Mouse (Mus musculus): ENCODE measurements around the gene Pramef17. TPM values are rescaled to one million over a fixed set of nuclear protein-coding genes. Genes with fewer than 3 reads are reported as not detected.
"Not testable (repeated sequence)": the region's sequence is repeated elsewhere in the genome, so short reads cannot be mapped to it uniquely, and the experiment has no call there.

The Pramef17 gene
- total and polyA plus RNA-seq, 3 experiments: not detected

DNA sequence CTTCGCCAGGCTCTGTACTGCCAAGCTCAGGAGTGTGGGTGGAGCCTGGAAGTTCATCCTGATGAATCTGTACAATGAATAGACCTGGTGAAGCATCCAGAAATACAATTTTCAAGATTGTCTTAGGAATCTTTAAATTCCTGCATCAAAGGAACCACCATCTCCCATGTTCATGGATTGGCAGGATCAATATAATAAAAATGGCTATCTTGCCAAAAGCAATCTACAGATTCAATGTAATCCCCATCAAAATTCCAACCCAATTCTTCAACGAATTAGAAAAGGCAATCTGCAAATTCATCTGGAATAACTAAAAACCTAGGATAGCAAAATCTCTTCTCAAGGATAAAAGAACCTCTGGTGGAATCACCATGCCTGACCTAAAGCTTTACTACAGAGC is 27.3 kb downstream of the Pramef17 start, which contains the start of gene Gm13101:
Gene Gm13101 (minus strand): TSS at position 101 of the 400 bp plus-strand sequence.
- H3K9me3 ChIP-seq (replicated peaks; ENCODE audit: low read length); DNase-seq (ENCODE audit: extremely low read depth); H3K9ac ChIP-seq (ENCODE audit: insufficient read depth, low read depth); H3K79me2 ChIP-seq (replicated peaks; ENCODE audit: control insufficient read depth, extremely low read depth, insufficient read depth, poor library complexity, severe bottlenecking); H3K4me3 ChIP-seq (replicated peaks in 1 of 3; ENCODE audit: low read depth in 2 of 3, low read length in 2 of 3, poor library complexity in 1 of 3); H3K4me1 ChIP-seq (ENCODE audit: control insufficient read depth in 1 of 2, insufficient read depth in 2 of 2); H3K36me3 ChIP-seq (replicated peaks in 1 of 2; ENCODE audit: control insufficient read depth in 1 of 2, insufficient read depth in 1 of 2, low read length in 1 of 2); dilution Hi-C loops (cut with MboI; ENCODE audit: extremely low pct_ligation_motif_present, extremely low pct_unique_long_range_greater_than_20kb, low sequenced_read_pairs); H3K4me2 ChIP-seq (ENCODE audit: insufficient read depth, low read depth, poor library complexity, severe bottlenecking); H3K27ac ChIP-seq (ENCODE audit: insufficient read depth, low read depth); H3K27me3 ChIP-seq (replicated peaks); in situ Hi-C loops (cut with MboI; ENCODE audit: low pct_ligation_motif_present, low pct_unique_long_range_greater_than_20kb, low sequenced_read_pairs): not testable (repeated sequence)

DNA sequence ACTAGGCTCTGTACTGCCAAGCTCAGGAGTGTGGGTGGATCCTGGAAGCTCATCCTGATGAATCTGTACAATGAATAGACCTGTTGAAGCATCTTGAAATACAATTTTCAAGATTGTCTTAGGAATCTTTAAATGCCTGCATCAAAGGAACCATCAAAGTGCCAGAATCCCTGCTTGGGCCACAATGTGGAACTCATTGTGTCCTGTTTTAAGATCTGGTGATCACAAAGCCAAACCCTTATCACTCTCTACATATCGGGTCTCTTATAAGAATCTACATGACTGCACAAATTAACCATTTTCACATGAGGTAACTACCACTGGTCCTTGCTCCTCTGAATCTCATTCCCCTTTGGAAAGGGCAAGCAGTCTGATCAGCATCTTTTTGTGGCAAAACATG is 43.3 kb downstream of the Pramef17 start, which contains the start of gene Pramef25:
Gene Pramef25 (minus strand): TSS at position 101 of the 400 bp plus-strand sequence.
- H3K36me3 ChIP-seq (replicated peaks in 1 of 2; ENCODE audit: control insufficient read depth in 1 of 2, insufficient read depth in 1 of 2, low read length in 1 of 2); H3K4me2 ChIP-seq (ENCODE audit: insufficient read depth, low read depth, poor library complexity, severe bottlenecking); H3K9me3 ChIP-seq (replicated peaks; ENCODE audit: low read length); dilution Hi-C loops (cut with MboI; ENCODE audit: extremely low pct_ligation_motif_present, extremely low pct_unique_long_range_greater_than_20kb, low sequenced_read_pairs); H3K27ac ChIP-seq (ENCODE audit: insufficient read depth, low read depth); in situ Hi-C loops (cut with MboI; ENCODE audit: low pct_ligation_motif_present, low pct_unique_long_range_greater_than_20kb, low sequenced_read_pairs); H3K9ac ChIP-seq (ENCODE audit: insufficient read depth, low read depth); H3K4me3 ChIP-seq (replicated peaks in 1 of 3; ENCODE audit: low read depth in 2 of 3, low read length in 2 of 3, poor library complexity in 1 of 3); H3K4me1 ChIP-seq (ENCODE audit: control insufficient read depth in 1 of 2, insufficient read depth in 2 of 2); H3K79me2 ChIP-seq (replicated peaks; ENCODE audit: control insufficient read depth, extremely low read depth, insufficient read depth, poor library complexity, severe bottlenecking); H3K27me3 ChIP-seq (replicated peaks); DNase-seq (ENCODE audit: extremely low read depth): not testable (repeated sequence)

Other genes with a start within 250 kb of the Pramef17 start
- not detected in 2 replicates for gene Gm13023, start 205.0 kb downstream of the Pramef17 start, total RNA-seq (2012; rRNA removed)
- not detected in 2 replicates for gene Gm13023, start 205.0 kb downstream of the Pramef17 start, total RNA-seq (2014; rRNA removed)
- gene Gm13023, start 205.0 kb downstream of the Pramef17 start, polyA plus RNA-seq (2012; ENCODE audit: insufficient read length, low read depth): not detected in 2 replicates
- not detected in 2 replicates for gene Gm13084, start 178.3 kb downstream of the Pramef17 start, total RNA-seq (2012; rRNA removed)
- gene Gm13084, start 178.3 kb downstream of the Pramef17 start, total RNA-seq (2014; rRNA removed): not detected in 2 replicates
- gene Gm13084, start 178.3 kb downstream of the Pramef17 start, polyA plus RNA-seq (2012; ENCODE audit: insufficient read length, low read depth): not detected in 2 replicates
- gene Gm13103, start 147.9 kb downstream of the Pramef17 start, total RNA-seq (2012; rRNA removed): not detected in 2 replicates
- not detected in 2 replicates for gene Gm13103, start 147.9 kb downstream of the Pramef17 start, total RNA-seq (2014; rRNA removed)
- gene Gm13103, start 147.9 kb downstream of the Pramef17 start, polyA plus RNA-seq (2012; ENCODE audit: insufficient read length, low read depth): not detected in 2 replicates
- not detected in 2 replicates for gene Pramef6, start 94.0 kb downstream of the Pramef17 start, total RNA-seq (2012; rRNA removed)
- not detected in 2 replicates for gene Pramef6, start 94.0 kb downstream of the Pramef17 start, total RNA-seq (2014; rRNA removed)
- gene Pramef6, start 94.0 kb downstream of the Pramef17 start, polyA plus RNA-seq (2012; ENCODE audit: insufficient read length, low read depth): not detected in 2 replicates
- 0.08 TPM in 1 of 2 replicates, not detected in the other for gene Pramef25, start 43.4 kb downstream of the Pramef17 start, total RNA-seq (2012; rRNA removed)
- not detected in 2 replicates for gene Pramef25, start 43.4 kb downstream of the Pramef17 start, total RNA-seq (2014; rRNA removed)
- not detected in 2 replicates for gene Pramef25, start 43.4 kb downstream of the Pramef17 start, polyA plus RNA-seq (2012; ENCODE audit: insufficient read length, low read depth)
- gene Gm13101, start 27.4 kb downstream of the Pramef17 start, total RNA-seq (2012; rRNA removed): not detected in 2 replicates
- gene Gm13101, start 27.4 kb downstream of the Pramef17 start, total RNA-seq (2014; rRNA removed): not detected in 2 replicates
- gene Gm13101, start 27.4 kb downstream of the Pramef17 start, polyA plus RNA-seq (2012; ENCODE audit: insufficient read length, low read depth): not detected in 2 replicates
- gene Pramel4, start 64.8 kb upstream of the Pramef17 start, total RNA-seq (2012; rRNA removed): not detected in 2 replicates
- not detected in 2 replicates for gene Pramel4, start 64.8 kb upstream of the Pramef17 start, total RNA-seq (2014; rRNA removed)
- not detected in 2 replicates for gene Pramel4, start 64.8 kb upstream of the Pramef17 start, polyA plus RNA-seq (2012; ENCODE audit: insufficient read length, low read depth)
- not detected in 2 replicates for gene Gm13102, start 112.1 kb upstream of the Pramef17 start, total RNA-seq (2012; rRNA removed)
- gene Gm13102, start 112.1 kb upstream of the Pramef17 start, total RNA-seq (2014; rRNA removed): not detected in 2 replicates
- not detected in 2 replicates for gene Gm13102, start 112.1 kb upstream of the Pramef17 start, polyA plus RNA-seq (2012; ENCODE audit: insufficient read length, low read depth)
- gene Oog3, start 168.3 kb upstream of the Pramef17 start, total RNA-seq (2012; rRNA removed): not detected in 2 replicates
- gene Oog3, start 168.3 kb upstream of the Pramef17 start, total RNA-seq (2014; rRNA removed): not detected in 2 replicates
- not detected in 2 replicates for gene Oog3, start 168.3 kb upstream of the Pramef17 start, polyA plus RNA-seq (2012; ENCODE audit: insufficient read length, low read depth)
- not detected in 2 replicates for gene Oog2, start 196.3 kb upstream of the Pramef17 start, total RNA-seq (2012; rRNA removed)
- gene Oog2, start 196.3 kb upstream of the Pramef17 start, total RNA-seq (2014; rRNA removed): not detected in 2 replicates
- gene Oog2, start 196.3 kb upstream of the Pramef17 start, polyA plus RNA-seq (2012; ENCODE audit: insufficient read length, low read depth): not detected in 2 replicates
- gene C87977, start 218.9 kb upstream of the Pramef17 start, total RNA-seq (2012; rRNA removed): not detected in 2 replicates
- not detected in 2 replicates for gene C87977, start 218.9 kb upstream of the Pramef17 start, total RNA-seq (2014; rRNA removed)
- gene C87977, start 218.9 kb upstream of the Pramef17 start, polyA plus RNA-seq (2012; ENCODE audit: insufficient read length, low read depth): not detected in 2 replicates

All from CH12.LX (cell line).